Mouse (Mus musculus) forebrain, embryonic 11.5 days (tissue): Measurements from ENCODE around the gene Myh6. TPM values are rescaled to one million over a fixed set of nuclear protein-coding genes. Genes with fewer than 3 reads are reported as not detected.
"Not testable (repeated sequence)": the region's sequence is repeated elsewhere in the genome, so short reads cannot be mapped to it uniquely, and the experiment has no call there.

Experiments used
- ATAC-seq: fragments of 200-750 bp; cut with Nextera tagmentation; replicated peaks from 2 replicates; pipeline ENCODE4 v1.8.0; 2017; ENCODE audit warnings: moderate TSS enrichment; ENCODE audit not compliant: low FRiP score
- DNase-seq: peaks from one replicate; pipeline ENCODE4 v3.0.0-alpha.2; 2017; ENCODE audit warnings: low spot score
- H3K27ac ChIP-seq: fragments of 300-500 bp; sonication (generic); 2 replicates; pipeline ENCODE4 v1.5.1; 2014; ENCODE audit warnings: low read depth, low read length
- H3K27me3 ChIP-seq: fragments of 300-500 bp; sonication (generic); 2 replicates; pipeline ENCODE4 v1.6.1; 2014; ENCODE audit warnings: mild to moderate bottlenecking, low read length, mixed read lengths; ENCODE audit not compliant: control insufficient read depth, insufficient read depth
- H3K36me3 ChIP-seq: fragments of 300-500 bp; sonication (generic); 2 replicates; pipeline ENCODE4 v1.6.1; 2014; ENCODE audit warnings: mild to moderate bottlenecking, low read length, moderate library complexity, mixed read lengths; ENCODE audit not compliant: control insufficient read depth, insufficient read depth
- H3K4me1 ChIP-seq: fragments of 300-500 bp; sonication (generic); replicated peaks from 2 replicates; pipeline ENCODE4 v1.6.1; 2014; ENCODE audit warnings: low read length, mixed read lengths; ENCODE audit not compliant: control insufficient read depth, insufficient read depth
- H3K4me2 ChIP-seq: fragments of 300-500 bp; sonication (generic); 2 replicates; pipeline ENCODE4 v1.6.1; 2014; ENCODE audit warnings: low read depth, mild to moderate bottlenecking, low read length, moderate library complexity, mixed read lengths; ENCODE audit not compliant: severe bottlenecking
- H3K4me3 ChIP-seq: fragments of 300-500 bp; sonication (generic); 2 replicates; pipeline ENCODE4 v1.5.1; 2014; ENCODE audit warnings: low read depth, low read length
- H3K9ac ChIP-seq: fragments of 300-500 bp; sonication (generic); 2 replicates; pipeline ENCODE4 v1.6.1; 2014; ENCODE audit warnings: low read length
- H3K9me3 ChIP-seq: fragments of 300-500 bp; sonication (generic); 2 replicates; pipeline ENCODE4 v1.6.1; 2016; ENCODE audit warnings: low read length, mixed read lengths; ENCODE audit not compliant: control insufficient read depth
- WGBS: fragments of 180-500 bp; shearing (Covaris S2); extraction: QIAGEN DNeasy Blood & Tissue Kit; methylation state at CpG from one replicate; pipeline ENCODE4 v1.1.7; 2014; 5-methylcytosine and 5-hydroxymethylcytosine counted together
- polyA plus RNA-seq: library from polyadenylated mRNA; unstranded; fragments of >200 nt; fragmentation: Nextera tagmentation; extraction: Ambion mirVana; gene quantifications from 2 replicates; pipeline ENCODE4 v1.2.1, GENCODE M21; 2014

Myh6 gene
- polyA plus RNA-seq, 1 experiment from 2014 or later, result not detected

GRCm38 (mm10) chr14:54968344-54968743, 1.6 kb upstream of the Myh6 start:
- ATAC-seq, result no peak
- no peak overlapping the region for H3K27ac ChIP-seq
- H3K4me2 ChIP-seq, result no peak overlapping the region
- H3K4me3 ChIP-seq, result no peak overlapping the region
- H3K27me3 ChIP-seq, result no peaks in the 10 kb centered on the region
- H3K9ac ChIP-seq, result no peak overlapping the region
- DNase-seq, result no peak
- no peaks in the 10 kb centered on the region for H3K4me1 ChIP-seq
- H3K9me3 ChIP-seq, result no peaks in the 10 kb centered on the region
- no peaks in the 10 kb centered on the region for H3K36me3 ChIP-seq

GRCm38 (mm10) chr14:54967874-54968273, 1.1 kb upstream of the Myh6 start:
- H3K9ac ChIP-seq, result no peak overlapping the region
- no peak overlapping the region for H3K4me3 ChIP-seq
- ATAC-seq (no peak), DNase-seq (no peak)
- H3K27ac ChIP-seq, result no peak overlapping the region
- H3K9me3 ChIP-seq, result no peaks in the 10 kb centered on the region
- H3K4me2 ChIP-seq, result no peak overlapping the region
- H3K36me3 ChIP-seq, result no peaks in the 10 kb centered on the region
- no peaks in the 10 kb centered on the region for H3K27me3 ChIP-seq
- WGBS, result 85% methylated on average over 3 of the region's 3 CpGs
- no peaks in the 10 kb centered on the region for H3K4me1 ChIP-seq

DNA sequence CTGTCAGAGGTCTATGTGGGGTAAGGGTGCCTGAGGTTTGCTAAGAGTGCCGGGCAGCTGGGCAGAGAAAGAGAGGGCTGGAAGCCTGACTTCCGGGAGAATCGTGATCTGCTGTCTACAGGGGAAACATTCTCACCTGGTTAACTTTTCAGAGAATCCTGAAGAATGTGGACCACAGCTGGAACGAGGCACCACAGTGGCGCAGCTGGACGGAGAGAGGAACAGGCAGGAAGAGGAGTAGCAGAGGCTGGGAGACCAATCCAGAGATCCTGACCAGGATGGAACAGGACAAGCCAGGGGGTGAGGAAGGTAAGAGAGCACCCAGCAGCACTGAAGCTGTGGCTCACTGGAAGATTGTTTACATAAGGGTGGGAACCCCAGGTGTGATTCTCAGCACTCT, 1.1 kb downstream of the Myh6 start:
- no peaks in the 10 kb centered on the region for H3K4me1 ChIP-seq
- no peak overlapping the region for H3K27ac ChIP-seq
- H3K27me3 ChIP-seq, result no peaks in the 10 kb centered on the region
- no peaks in the 10 kb centered on the region for H3K36me3 ChIP-seq
- ATAC-seq, result no peak
- H3K9me3 ChIP-seq, result no peaks in the 10 kb centered on the region
- WGBS, result 77% methylated on average over 6 of the region's 6 CpGs
- DNase-seq, result no peak
- H3K4me2 ChIP-seq, result no peak overlapping the region
- no peak overlapping the region for H3K4me3 ChIP-seq
- H3K9ac ChIP-seq, result no peak overlapping the region

DNA sequence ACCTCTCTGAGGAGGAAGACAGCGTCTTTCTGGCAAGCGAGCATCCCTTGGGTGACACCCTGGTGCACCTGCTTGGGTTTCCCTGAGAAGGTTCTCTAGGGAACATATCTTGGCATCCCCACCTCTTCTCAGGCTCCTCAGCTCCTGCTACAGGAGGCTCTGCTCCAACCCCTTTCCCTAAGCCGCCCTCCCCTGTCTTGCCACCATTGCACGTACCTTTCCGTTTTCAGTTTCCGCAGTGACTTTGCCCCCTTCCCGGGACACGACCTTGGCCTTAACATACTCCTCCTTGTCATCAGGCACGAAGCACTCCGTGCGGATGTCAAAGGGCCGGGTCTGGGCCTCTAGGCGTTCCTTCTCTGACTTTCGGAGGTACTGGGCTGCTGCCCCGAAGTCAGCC, 1.7 kb downstream of the Myh6 start:
- Histone ChIP-seq H3K36me3 (no peaks in the 10 kb centered on the region), H3K4me3 (no peak overlapping the region), H3K4me2 (no peak overlapping the region), H3K27ac (no peak overlapping the region), H3K4me1 (no peaks in the 10 kb centered on the region), H3K9ac (no peak overlapping the region), H3K9me3 (no peaks in the 10 kb centered on the region), H3K27me3 (no peaks in the 10 kb centered on the region)
- DNase-seq, result no peak
- WGBS, result 88% methylated on average over 15 of the region's 15 CpGs
- no peak for ATAC-seq

- ATAC-seq (no peak), DNase-seq (no peak)
- Histone ChIP-seq H3K27ac (no peak overlapping the region), H3K4me2 (no peak overlapping the region), H3K27me3 (no peaks in the 10 kb centered on the region), H3K4me3 (no peak overlapping the region), H3K9ac (no peak overlapping the region), H3K4me1 (no peaks in the 10 kb centered on the region), H3K36me3 (no peaks in the 10 kb centered on the region), H3K9me3 (no peaks in the 10 kb centered on the region)
- WGBS, result 87% methylated on average over 11 of the region's 11 CpGs
Observed at GRCm38 (mm10) chr14:54963727-54964126, 3.0 kb downstream of the Myh6 start.

GRCm38 (mm10) chr14:54962714-54963113, 4.0 kb downstream of the Myh6 start:
- Histone ChIP-seq H3K4me2 (no peak overlapping the region), H3K4me3 (no peak overlapping the region), H3K9me3 (no peaks in the 10 kb centered on the region), H3K27ac (no peak overlapping the region), H3K27me3 (no peaks in the 10 kb centered on the region), H3K9ac (no peak overlapping the region), H3K4me1 (no peaks in the 10 kb centered on the region), H3K36me3 (no peaks in the 10 kb centered on the region)
- ATAC-seq (no peak), DNase-seq (no peak)
- 85% methylated on average over 7 of the region's 7 CpGs for whole genome bisulfite sequencing

GRCm38 (mm10) chr14:54961487-54961886, 5.2 kb downstream of the Myh6 start:
- Histone ChIP-seq H3K27ac (no peak overlapping the region), H3K4me3 (no peak overlapping the region), H3K27me3 (no peaks in the 10 kb centered on the region), H3K4me1 (no peaks in the 10 kb centered on the region), H3K9me3 (no peaks in the 10 kb centered on the region), H3K9ac (no peak overlapping the region), H3K36me3 (no peaks in the 10 kb centered on the region), H3K4me2 (no peak overlapping the region)
- WGBS, result 85% methylated on average over 5 of the region's 5 CpGs
- ATAC-seq (no peak), DNase-seq (no peak)

DNA sequence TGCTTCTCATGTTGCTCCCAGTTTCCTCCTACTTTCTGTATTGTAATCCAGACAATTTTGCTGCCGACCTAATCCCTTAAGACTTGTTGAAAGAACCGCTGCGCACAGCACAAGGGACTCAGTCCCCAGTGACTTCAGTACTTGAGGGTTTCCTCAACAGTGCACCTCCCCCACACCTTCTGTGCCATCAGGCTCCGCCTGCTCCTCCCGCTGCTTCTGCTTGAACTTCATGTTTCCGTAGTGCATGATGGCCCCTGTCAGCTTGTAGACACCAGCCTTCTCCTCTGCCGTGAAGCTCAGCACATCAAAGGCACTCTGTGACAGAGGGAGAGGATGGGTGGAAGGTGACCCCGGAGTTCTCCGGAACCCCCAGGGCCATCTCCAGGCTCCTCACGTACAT, 6.0 kb downstream of the Myh6 start:
- Histone ChIP-seq H3K4me1 (no peaks in the 10 kb centered on the region), H3K9me3 (no peaks in the 10 kb centered on the region), H3K27me3 (no peaks in the 10 kb centered on the region), H3K36me3 (no peaks in the 10 kb centered on the region), H3K27ac (no peak overlapping the region), H3K4me3 (no peak overlapping the region), H3K4me2 (no peak overlapping the region), H3K9ac (no peak overlapping the region)
- ATAC-seq (no peak), DNase-seq (no peak)
- 70% methylated on average over 10 of the region's 10 CpGs for WGBS

DNA sequence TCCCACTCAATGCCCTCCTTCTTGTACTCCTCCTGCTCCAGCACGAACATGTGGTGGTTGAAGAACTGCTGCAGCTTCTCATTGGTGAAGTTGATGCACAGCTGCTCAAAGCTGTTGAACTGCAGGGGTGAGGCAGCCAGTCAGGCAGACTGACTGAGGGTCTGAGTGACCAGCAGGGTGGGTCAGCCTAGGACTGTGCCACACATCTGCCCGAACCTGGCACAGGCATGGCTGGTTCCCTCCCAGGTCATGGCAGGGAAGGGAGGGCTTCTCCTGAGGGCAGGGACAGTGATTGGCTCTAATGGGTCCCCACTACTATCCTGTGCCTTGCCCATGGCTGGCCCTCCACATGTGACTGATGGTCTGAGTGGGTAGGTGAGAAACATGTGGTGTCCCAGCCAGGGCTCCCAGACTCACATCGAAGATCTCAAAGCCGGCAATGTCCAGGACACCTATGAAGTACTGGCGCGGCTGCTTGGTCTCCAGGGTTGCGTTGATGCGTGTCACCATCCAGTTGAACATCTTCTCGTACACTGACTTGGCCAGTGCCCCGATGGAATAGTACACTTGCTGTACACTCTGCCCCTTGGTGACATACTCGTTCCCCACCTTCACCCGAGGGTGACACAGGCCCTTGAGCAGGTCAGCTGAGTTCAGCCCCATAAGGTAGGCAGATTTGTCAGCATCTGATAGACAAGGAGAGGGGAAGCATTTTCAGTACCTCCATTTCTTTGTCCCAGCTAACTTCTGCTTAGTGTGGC, 6.7 kb downstream of the Myh6 start:
- not testable (repeated sequence) for H3K9ac ChIP-seq, DNase-seq, H3K9me3 ChIP-seq, H3K4me3 ChIP-seq, H3K36me3 ChIP-seq, H3K27me3 ChIP-seq, ATAC-seq, H3K27ac ChIP-seq, H3K4me1 ChIP-seq, H3K4me2 ChIP-seq
- WGBS, result 95% methylated on average over 12 of the region's 12 CpGs
